ENCODE assay signal across 23 mouse cellular contexts in genomic region chr16:10937497-10937896, GRCm38 (mm10).
"Had no signal": no experiment of that assay in that cellular context is flagged by ENCODE, and none has a peak within 500 bp of the region (broad histone marks: within the 10 kb centered on the region; RNA-seq: fewer than 3 reads in every experiment).

No protein-coding gene starts in this region.

- H3K27me3 ChIP-seq: limb, embryonic 12.5 days; limb, embryonic 15.5 days; neural tube, embryonic 12.5 days; neural tube, embryonic 15.5 days; stomach, embryonic 15.5 days had no signal

- ATAC-seq: intestine, postnatal 0 days; liver, postnatal 0 days; lung, postnatal 0 days had no signal

- DNase-seq: kidney, adult 2 months; kidney, postnatal 25 days; layer of hippocampus, adult 9-11 months; left cerebral cortex, postnatal 4 days; liver, postnatal 0 days; lung, embryonic 14.5 days; midbrain, embryonic 14.5 days; retina, postnatal 1 day; right cerebral cortex, postnatal 25 days; spleen, adult 18-20 months; thymus, postnatal 25 days had no signal

- H3K4me1 ChIP-seq: limb, embryonic 12.5 days; limb, embryonic 15.5 days; neural tube, embryonic 15.5 days; stomach, embryonic 15.5 days had no signal

- H3K4me2 ChIP-seq: limb, embryonic 12.5 days; limb, embryonic 15.5 days; liver, embryonic 11.5 days; lung, embryonic 14.5 days; neural tube, embryonic 12.5 days; neural tube, embryonic 15.5 days; stomach, embryonic 15.5 days had no signal

- H3K27ac ChIP-seq: kidney, postnatal 0 days; layer of hippocampus, adult 2 months; limb, embryonic 12.5 days; limb, embryonic 15.5 days; liver, embryonic 14.5 days; macrophage; neural tube, embryonic 12.5 days; neural tube, embryonic 15.5 days; stomach, embryonic 15.5 days had no signal

- H3K9ac ChIP-seq: limb, embryonic 12.5 days; limb, embryonic 15.5 days; liver, embryonic 14.5 days; liver, postnatal 0 days; lung, embryonic 14.5 days; neural tube, embryonic 12.5 days; neural tube, embryonic 15.5 days; stomach, embryonic 15.5 days had no signal

- H3K9me3 ChIP-seq: limb, embryonic 12.5 days; limb, embryonic 15.5 days; neural tube, embryonic 12.5 days; neural tube, embryonic 15.5 days; stomach, embryonic 15.5 days had no signal

- H3K36me3 ChIP-seq: limb, embryonic 12.5 days; limb, embryonic 15.5 days; neural tube, embryonic 12.5 days; neural tube, embryonic 15.5 days; stomach, embryonic 15.5 days had no signal

- H3K4me3 ChIP-seq: layer of hippocampus, adult 2 months; limb, embryonic 12.5 days; limb, embryonic 15.5 days; neural tube, embryonic 12.5 days; neural tube, embryonic 15.5 days; stomach, embryonic 15.5 days had no signal
